Mouse (Mus musculus): ENCODE results near the gene Stim2.

GRCm38 (mm10) chr5:54158230-54158629, 159.9 kb downstream of the Stim2 start:
- no peak for TF ChIP-seq CTCF (IDR thresholded peaks at IDR 0.05; ENCODE audit: low read depth)
- TF ChIP-seq EP300 (IDR thresholded peaks at IDR 0.05; ENCODE audit: low read depth), result no peak
